16 mouse cellular contexts compared by ENCODE assay signal in genomic region chr9:111355041-111355440, GRCm38 (mm10). TPM values are rescaled to one million over a fixed set of nuclear protein-coding genes. Genes with fewer than 3 reads are reported as not detected.
"Had no signal": no experiment of that assay in that cellular context is flagged by ENCODE, and none has a peak within 500 bp of the region (broad histone marks: within the 10 kb centered on the region; RNA-seq: fewer than 3 reads in every experiment).

No protein-coding gene starts in this region.

- H3K4me1 ChIP-seq: limb, embryonic 12.5 days; liver, embryonic 15.5 days had no signal

- H3K9ac ChIP-seq: limb, embryonic 12.5 days; liver, embryonic 15.5 days; midbrain, embryonic 12.5 days; neural tube, embryonic 12.5 days had no signal

- H3K4me3 ChIP-seq: limb, embryonic 12.5 days; liver, embryonic 15.5 days; midbrain, embryonic 12.5 days; neural tube, embryonic 12.5 days had no signal

- H3K4me2 ChIP-seq: limb, embryonic 12.5 days; liver, embryonic 15.5 days; midbrain, embryonic 12.5 days; neural tube, embryonic 12.5 days had no signal

- H3K27ac ChIP-seq: limb, embryonic 12.5 days; liver, embryonic 15.5 days; midbrain, embryonic 12.5 days; neural tube, embryonic 12.5 days; stomach, postnatal 0 days had no signal

- H3K27me3 ChIP-seq: limb, embryonic 12.5 days; liver, embryonic 15.5 days; midbrain, embryonic 12.5 days; neural tube, embryonic 12.5 days had no signal

- H3K36me3 ChIP-seq: limb, embryonic 12.5 days; liver, embryonic 15.5 days; midbrain, embryonic 12.5 days; neural tube, embryonic 12.5 days had no signal

- DNase-seq: kidney, adult 8-10 months; kidney, postnatal 25 days; layer of hippocampus, postnatal 36 days; lung, adult 2 months; lung, postnatal 36 days; thymus, adult 2 months; thymus, postnatal 25 days had no signal

- H3K9me3 ChIP-seq: limb, embryonic 12.5 days; liver, embryonic 15.5 days; midbrain, embryonic 12.5 days; neural tube, embryonic 12.5 days had no signal

- ATAC-seq: lung, postnatal 0 days had no signal

RNA-seq across cellular contexts. Expression of gene Trank1, which starts 43.5 kb away (rescaled TPM):
- total RNA-seq: megakaryocyte progenitor cell, adult 5-6 weeks; neutrophil, adult 5-6 weeks had no signal
- polyA plus RNA-seq: liver, adult 2 months had no signal
